Mouse (Mus musculus): ENCODE data around the gene Usp46. TPM values are rescaled to one million over a fixed set of nuclear protein-coding genes. Genes with fewer than 3 reads are reported as not detected.
"Not testable (repeated sequence)": the region's sequence is repeated elsewhere in the genome, so short reads cannot be mapped to it uniquely, and the experiment has no call there.

The Usp46 gene
- total RNA-seq, 2 experiments from 2014 or later: 27.8 to 33.2 TPM

DNA sequence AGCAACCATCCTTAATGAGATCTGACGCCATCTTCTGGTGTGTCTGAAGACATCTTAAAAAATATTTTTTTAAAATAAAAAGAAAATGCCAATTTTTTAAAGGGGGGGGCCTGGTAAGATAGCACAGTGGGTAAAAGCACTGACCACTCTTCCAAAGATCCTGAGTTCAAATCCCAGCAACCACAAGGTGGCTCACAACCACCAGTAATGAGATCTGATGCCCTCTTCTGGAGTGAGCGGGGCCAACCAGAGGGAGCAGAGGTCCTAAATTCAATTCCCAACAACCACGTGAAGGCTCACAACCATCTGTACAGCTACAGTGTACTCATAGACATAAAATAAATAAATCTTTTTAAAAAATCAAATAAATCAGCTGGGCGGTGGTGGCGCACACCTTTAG, 2.3 kb upstream of the Usp46 start:
- DNase-seq: not testable (repeated sequence)

DNA sequence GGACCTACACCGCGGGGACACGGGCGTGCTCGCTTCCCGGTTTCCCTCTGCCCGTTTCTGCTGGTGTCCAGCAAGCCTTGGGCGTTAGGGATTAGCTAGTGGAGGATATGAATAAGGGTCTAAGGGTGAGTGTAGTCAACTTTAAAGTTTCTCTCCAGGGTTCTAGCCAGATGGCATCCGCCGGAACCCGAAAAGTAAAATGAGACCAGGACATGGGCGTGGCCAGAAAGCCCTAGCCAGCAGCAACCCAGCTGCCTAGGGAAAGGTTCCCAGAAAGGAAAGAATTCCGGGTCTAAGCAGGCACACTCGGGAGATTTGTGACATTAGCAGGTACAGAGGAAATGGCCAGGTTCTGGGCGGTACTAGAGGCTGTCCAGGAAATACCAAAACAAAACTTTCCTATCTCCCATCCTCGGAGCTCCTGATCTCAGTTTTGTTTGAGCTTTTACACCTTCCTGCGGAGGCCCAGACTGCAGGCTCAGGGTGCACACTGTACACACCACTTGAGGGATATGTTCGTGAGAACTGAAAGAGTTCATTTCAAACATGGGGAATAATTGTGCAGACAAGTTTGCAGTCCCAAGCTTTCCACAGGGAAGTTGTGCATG, 587 bp upstream of the Usp46 start:
- peak; percentile 81 for DNase-seq

DNA sequence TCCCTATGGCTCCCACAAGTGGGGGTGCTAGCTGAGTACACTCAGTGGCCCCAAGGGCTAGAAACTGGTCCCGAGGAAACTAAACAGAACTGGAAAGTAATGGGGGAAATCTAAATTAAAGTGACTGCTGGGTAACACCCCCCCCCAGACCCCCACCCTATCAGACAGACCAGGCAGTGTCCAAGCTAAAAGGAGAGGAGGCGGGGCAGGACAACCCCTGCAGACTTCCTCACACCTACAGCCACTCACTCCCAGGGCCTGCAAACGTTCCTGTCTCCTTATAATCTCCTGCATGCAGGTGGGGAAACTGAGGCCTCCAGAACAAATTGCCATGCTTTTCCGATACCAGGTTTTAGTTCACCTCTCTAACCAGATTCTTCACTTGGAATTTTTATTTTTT, 885 bp downstream of the Usp46 start:
- DNase-seq: no peak

DNA sequence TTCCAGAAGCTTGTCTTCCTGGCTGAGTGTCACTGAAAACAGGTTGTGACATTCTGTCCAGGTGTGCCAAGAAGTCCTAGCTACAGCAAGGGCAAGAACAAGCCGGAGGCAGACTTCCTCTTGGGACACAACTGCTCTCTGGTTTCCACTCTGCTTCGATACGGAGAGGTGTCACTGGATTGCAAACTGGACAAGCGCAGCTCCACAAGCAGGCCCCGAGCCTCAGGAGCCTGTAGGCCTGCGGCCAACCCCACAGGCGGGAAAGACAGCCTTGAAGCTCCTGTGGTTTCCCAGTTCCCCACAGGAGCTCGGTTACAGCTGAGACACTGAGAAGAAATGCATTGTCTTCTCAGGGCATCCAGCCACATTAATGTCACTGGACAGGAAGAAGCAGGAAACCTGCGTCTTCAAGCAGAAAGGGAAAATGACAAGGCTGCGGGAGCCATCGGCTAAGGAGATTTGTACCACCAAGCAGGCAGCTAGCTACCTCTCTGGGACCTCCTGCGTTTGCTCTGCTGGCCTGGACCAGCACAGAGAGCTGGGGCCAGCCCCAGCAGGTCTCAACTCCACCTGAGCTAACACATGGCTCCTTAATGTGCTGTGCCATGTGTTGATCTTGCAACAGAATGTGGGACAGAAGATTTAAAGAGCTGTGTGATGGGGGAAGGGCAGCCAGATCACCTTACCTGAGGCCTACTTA, 1.7 kb downstream of the Usp46 start:
- peak; percentile 53 for DNase-seq

DNA sequence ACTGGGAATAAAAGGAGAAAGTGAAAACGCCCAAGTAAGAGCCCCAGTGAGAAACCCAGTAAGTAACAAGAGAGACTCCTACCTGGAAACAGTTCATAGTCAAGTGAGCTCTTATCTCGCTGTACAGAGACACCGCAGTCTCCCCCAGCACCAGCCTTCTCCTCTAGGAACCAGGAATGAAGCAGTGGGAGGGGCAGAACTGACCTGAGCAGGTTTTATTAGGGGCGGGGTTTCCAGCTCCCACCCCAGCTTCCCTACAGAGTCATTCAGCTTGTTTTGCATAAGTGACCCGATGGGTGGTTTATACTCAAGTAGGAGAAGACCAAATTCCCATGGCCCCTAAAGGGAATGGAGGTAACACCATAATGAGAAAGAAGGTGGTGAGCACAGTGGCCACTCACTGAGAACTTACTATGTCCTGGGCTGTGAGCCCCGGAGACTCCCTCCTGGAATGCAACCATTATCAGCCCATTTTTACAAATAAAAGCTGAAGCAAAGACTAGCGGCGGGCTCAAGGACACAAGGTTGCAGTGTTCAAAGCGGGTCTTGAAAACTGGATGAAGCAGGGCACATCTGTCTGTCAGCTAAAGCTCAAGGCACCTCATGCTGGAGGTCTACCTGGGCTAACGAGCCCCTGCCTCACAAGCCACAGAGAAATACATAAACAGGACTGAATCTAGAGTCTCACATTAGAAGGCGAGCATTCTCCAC, 2.5 kb downstream of the Usp46 start:
- DNase-seq: no peak

DNA sequence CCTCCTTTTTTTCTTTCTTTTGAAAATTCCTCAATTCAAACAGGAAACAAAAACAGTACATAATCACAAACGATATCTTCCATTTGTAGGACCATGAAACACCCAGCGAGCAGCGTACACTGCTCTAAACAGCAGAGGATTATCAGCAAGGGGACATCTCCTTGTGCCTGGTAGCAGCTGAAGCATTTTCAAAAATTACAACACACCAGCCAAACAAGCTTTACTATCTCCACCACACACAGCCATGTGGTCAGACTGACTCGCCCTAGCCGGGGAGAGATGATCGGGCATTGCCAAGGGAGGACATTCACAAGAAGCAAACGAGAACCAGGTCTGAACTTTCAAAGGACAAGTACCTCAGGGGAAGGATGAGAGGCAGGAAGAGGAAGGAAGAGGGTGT, 3.4 kb downstream of the Usp46 start:
- no peak for DNase-seq

DNA sequence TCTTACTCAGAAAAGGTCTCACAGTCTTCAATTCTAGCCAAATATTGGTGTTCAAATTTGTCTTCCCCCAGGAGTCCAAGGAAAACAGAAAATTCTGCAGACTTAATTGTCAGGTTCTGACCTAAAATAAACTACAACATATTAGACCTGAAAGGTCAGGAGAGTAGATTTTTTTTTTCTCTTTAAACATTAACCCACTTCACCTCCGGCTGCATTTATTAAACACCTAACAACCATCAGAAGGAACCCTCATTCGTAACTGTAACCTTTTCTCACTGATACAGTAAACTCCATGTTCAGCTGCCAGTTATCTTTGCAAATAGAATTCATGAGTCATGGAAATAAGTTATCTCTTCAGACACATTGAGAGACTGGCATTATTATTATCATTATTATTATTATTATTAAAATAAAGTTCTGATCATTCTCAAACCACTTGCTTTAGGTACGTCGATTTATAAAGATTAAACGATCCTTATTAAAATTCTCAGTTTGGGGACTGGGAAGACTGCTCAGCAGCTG, 4.9 kb downstream of the Usp46 start:
- no peak for DNase-seq

DNA sequence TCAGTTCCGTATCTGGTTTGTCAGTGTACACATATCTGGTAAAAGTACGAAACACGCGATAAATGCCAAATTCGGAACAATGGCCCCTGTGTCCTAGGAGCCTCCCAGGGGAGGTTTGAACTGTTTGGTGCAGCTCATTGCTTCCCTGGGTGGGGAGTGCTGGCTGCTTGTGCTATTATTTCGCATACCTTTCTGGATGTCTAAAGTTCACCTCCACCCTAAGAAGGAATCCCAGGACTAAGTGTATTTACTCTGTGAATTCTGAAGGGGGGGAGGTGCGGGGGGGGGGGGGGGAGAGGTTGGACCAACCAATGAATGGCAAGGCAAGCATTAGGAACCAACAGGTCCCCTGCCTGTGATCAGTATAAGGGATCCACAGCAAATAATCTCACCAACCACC, 6.0 kb downstream of the Usp46 start:
- no peak for DNase-seq

DNA sequence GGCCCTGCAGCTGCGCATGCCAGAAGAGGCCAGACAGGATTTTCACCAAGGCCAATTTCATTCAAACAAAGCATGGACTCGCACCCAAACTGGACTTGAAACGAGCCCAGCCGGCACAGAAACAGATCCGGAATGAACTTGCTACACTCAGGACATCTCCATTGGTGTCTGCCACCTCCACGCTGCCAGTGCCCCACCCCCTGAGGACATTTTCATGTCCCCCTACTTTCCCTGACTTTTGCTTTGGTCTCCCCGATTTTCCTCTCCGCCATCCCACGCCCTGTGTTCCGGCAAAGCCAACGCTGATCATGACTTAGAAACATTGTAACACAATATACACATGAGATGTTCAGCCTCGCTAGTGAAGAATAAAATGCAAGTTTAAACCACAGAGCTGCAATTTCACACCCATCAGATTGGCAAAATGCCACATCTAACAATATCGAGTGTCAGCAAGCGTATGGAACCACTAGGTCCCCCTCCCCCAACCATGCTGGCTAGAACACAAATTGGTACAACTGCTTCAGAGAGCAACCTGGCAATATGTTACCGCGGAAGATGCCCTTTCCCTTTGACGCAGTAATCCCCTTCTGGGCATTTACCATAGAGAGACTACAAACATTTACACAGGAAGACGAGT, 6.7 kb downstream of the Usp46 start:
- no peak for DNase-seq

DNA sequence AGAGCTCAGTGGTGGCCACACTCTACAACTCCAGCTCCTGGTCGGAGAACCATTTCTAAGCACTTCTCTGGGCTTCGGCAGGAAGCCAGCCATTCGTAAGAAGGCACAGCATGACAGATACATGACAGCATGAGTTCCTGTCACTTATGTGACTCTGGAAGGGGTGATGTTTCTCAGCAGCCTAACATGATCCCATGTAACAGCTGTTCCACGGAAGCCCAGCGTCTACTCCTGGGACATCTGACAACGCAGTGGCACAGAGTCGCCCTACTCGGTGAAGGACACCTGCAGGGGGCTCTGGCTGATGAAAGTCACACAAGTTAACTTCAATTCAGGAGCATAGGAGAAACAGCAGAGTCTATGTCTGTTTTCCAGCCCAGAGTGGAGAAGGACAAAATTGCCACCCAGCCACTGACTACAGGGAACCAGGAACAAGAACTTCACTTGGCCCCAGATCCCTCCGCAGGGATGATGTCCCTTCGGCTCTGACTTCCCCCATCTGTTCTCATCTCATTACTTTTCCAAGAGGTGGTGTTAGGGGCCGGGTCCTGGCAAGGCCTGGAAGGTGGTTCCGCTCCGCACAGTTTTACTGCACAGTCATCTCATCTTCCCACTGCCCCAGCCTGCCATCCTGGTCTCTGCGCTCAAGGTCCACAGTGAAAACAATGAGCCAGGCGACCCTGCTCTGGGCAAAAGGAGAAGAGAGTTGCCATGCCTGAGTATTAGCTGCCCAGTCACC, 15.9 kb downstream of the Usp46 start:
- no peak for DNase-seq

DNA sequence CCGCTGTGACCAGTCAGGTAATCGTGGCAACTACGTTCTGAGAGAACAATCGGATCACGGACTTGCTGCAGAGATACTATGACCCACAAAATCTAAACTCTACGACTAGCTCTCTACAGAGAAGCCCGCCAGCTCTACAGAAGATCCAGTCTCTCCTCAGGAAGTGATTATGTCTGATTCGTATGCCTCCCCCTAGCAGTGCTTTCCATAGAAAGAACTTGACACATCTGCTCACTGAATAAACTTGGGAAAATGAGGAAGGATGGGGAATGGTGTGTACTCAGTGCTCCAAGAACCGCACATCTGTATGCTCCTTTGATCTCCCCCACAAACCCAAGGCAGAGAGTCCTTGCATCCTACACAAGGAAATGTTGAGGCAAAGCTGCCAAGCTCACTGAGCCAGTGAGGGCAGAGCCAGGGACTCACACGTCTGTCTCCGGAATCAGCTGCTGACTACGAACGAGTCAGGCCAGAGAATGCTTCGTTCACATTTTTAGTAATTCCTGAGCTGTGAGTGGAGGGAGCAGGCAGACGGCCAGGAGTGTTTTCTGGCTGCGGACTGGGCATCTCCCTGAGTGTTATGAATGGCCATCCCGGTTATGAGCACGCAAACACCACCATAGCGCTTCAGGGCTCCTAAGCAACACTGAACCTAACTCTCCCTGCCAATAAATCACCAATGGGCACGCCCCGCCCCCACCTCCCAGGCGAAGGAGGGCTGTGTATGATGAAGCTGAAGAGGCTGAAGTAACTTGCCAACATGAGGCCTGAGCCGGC, 16.6 kb downstream of the Usp46 start:
- peak; percentile 57 for DNase-seq

DNA sequence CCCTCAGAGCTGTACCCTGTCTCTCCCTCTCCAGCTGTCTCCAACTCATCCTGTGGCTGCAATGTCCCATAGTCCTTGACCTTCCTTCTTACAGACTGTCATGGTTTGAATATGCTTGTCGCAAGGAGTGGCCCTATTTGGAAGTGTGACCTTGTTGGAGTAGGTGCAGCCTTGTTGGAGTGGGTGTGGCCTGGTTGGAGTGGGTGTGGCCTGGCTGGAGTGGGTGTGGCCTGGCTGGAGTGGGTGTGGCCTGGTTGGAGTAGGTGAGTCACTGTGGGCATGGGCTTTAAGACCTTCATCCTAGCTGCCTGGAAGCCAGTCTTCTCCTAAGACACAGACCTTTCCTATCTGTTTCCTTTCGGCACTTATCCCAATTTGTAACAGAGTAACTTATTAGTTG, 17.3 kb downstream of the Usp46 start:
- peak; percentile 51 for DNase-seq

DNA sequence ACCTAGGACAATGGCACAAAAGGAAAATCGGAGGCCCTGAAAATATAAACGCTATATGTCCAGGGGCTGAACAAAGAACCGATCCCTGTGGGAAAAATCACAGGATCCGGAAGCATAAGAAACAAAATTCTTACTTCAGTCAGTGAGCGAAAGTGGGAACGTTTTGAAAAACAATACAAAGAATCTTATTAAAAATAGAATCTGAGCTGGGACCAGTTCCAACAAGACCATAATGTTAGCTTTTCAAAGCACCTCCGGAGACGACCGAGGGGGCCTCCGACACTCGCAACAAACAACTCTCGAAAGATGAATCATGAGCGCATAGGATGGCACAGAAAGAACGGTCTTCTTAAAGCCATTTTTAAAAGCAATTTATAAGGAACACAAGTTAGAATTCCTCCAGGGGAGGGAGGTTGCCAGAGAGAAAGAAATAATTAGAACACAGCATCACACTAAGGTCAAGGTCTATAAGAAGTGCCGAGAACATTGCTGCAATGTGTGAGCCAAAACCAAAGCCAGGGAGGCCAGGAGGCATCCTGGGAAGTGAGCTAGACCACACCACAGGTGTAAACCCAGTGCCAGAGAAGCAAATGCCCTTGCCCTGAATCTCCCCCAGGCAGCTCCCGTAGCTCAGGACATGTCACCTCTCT, 19.3 kb downstream of the Usp46 start:
- DNase-seq: no peak

DNA sequence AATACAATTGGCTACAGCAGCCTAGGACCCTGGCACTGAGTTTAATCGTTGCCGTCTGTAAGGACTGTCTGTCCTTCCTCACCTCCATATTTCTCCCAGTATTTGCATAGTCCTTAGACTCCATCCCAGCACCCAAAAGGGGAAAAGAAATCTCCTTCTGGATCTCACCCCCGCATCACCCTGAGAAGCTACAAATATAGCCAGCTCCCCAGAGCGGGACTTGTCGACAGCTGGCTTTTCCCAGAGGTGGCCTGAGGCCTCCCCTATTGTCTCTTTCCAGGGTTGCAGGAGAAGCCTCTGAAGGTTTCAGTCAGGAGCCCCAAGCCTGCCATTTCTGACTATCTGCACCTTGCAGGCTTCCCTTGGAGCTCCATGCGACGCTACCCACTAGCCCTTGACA, 23.6 kb downstream of the Usp46 start:
- no peak for DNase-seq

DNA sequence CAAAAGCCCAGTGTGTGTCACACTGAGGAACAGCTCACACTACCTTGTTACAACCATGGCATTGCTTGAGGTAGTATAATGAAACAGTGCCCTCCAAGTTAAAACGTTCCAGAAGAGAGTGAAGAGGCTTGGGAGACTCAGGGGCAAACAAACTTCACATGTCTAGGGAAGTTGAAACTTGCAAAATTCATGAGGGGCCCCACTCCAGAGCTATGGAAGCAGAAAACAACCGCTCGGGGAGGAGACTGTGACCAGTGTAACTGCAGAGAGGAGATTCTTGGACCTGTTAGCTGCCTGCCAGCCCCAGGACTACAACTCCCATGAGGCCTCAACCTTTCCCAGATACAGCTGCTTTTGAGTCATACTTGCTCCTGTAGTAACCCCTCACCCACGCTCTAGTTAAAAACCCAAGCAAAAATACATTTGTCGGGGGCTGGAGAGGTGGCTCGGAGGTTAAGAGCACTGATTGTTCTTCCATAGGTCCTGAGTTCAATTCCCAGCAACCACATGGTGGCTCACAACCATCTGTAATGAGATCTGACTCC, 25.4 kb downstream of the Usp46 start:
- no peak for DNase-seq

DNA sequence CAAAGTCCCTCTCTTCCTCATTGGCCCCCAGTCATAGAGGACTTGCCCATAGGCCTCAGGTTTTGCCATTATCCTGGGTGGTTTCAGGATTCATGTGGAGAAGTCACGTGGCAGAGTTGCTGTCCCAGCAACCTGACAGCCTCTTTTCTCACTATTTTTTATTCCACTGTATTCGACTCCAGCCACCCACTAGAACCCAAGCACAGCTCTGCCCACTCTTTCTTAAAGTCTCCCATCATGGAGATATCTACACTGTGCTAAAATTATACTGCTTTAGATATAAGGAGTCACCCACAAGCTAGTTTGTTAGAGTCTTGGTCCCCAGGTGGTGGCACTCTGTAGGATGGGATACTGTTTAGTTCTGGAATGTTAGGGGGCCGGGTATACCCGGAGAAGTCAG, 27.7 kb downstream of the Usp46 start:
- no peak for DNase-seq

DNA sequence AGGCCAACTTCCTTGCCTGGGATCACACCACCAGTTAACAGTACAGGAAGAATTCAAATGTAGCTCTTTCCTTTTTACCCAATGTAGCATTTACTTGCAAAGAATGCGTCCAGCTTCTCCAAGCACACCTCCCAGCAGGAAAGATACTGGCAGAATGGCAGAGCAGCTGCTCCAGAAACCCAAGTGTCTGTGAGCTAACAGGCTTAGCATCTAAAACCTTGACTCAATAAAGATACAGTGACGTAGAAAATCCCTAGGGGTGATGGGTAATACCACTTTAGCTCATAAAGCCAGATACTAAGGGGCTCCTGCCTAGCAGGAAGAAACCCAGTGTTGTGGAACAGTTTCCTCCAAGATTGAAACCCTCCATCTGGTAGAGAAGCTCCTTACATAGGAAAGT, 32.8 kb downstream of the Usp46 start:
- no peak for DNase-seq

DNA sequence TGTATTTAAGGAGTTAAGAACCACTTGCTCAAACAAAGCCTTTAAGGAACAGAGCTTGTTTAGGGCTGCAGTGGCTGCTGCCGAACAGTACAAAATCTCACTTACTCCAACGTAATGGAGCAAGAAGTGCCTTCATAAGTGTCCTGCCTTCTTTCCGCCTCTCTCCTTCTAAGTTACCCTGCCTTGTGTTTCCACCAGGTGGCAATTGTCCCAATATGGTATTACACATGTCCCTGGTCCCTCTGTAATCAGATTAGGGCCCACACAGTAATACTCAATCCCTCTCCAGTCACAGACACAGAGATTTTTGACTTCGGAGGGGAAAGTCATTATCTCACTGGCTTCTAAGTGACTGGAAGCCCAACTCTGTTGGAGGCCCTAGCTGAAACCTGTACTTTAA, 34.1 kb downstream of the Usp46 start:
- no peak for DNase-seq

DNA sequence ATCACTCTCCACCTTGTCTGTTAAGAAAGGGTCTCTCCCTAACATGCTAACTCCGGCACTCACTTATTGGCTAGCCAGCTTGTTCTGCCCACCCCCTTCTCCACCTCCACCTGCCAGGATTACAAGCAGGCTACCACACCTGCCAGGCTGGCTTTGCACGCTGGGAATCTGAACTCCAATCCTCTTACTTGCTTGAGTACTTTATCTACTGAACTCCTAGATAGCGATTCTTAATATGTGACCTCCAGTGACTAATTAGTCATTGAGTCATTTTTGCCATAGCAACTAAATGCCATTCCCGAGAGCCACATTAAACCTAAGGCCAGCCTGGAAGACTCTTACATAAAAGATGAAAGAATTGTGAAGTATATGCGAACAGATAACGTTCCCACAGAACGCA, 38.4 kb downstream of the Usp46 start:
- peak; percentile 22 for DNase-seq

DNA sequence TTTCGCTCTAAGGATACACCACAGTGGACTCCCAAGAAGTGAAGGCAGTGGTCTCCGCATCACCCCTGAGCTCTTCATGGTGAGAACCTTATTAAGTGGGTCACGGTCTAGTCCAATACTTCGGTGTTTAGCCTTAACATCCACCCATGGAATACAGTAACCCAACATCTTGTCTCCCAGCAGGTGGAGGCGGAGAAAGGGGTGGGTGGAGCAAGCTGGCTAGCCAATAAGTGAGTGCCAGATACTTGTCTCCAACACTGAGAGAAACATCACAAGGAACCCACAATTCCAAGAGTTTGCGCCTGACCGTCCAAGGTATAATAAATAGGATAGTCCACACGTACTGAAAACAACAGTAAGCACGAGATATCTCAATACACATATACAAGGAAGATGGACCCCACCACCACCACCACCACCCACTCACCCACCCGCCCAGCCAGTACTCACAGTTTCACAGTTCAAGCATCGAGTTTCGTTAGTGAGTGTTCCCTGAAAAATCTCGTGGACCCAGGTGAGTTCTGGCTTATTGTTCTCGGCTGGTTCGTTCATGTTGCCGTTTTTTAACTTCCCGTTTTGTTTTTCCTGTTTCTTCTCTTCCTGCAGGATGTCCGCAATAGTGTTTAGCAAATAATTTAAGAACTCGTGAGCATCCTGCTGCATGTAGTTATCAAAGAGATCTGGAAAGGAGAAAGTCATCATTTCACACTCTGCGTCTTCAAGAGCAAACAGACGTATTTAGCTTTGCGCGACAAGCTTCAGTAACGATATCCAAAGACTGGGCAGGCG, 39.3 kb downstream of the Usp46 start:
- DNase-seq: no peak

Measured in adrenal gland, postnatal 10 days (tissue).